Mouse (Mus musculus) megakaryocyte progenitor cell, adult 5-6 weeks (primary cell): ENCODE measurements around the gene Jade3. TPM values are rescaled to one million over a fixed set of nuclear protein-coding genes. Genes with fewer than 3 reads are reported as not detected.

Experiments used
- ATAC-seq: replicated peaks from 2 replicates; pipeline ENCODE4 v1.8.0; 2016; ENCODE audit warnings: mild to moderate bottlenecking, moderate TSS enrichment, inconsistent platforms; ENCODE audit not compliant: poor library complexity
- total RNA-seq, 2 experiments: library from RNA; stranded (forward) in 1 of 2; stranded (reverse) in 1 of 2; fragments of 157-497, 149-512 nt in 1 of 2; fragments of 200-1000 nt in 1 of 2; gene quantifications; 2 replicates each; pipeline versions ENCODE4 v1.2.3 to v1.2.4; 2015 to 2017

Jade3 gene
- total RNA-seq (2015) (13.4 and 15.8 TPM in 2 replicates), total RNA-seq (2017) (12.2 and 13.6 TPM in 2 replicates)

DNA sequence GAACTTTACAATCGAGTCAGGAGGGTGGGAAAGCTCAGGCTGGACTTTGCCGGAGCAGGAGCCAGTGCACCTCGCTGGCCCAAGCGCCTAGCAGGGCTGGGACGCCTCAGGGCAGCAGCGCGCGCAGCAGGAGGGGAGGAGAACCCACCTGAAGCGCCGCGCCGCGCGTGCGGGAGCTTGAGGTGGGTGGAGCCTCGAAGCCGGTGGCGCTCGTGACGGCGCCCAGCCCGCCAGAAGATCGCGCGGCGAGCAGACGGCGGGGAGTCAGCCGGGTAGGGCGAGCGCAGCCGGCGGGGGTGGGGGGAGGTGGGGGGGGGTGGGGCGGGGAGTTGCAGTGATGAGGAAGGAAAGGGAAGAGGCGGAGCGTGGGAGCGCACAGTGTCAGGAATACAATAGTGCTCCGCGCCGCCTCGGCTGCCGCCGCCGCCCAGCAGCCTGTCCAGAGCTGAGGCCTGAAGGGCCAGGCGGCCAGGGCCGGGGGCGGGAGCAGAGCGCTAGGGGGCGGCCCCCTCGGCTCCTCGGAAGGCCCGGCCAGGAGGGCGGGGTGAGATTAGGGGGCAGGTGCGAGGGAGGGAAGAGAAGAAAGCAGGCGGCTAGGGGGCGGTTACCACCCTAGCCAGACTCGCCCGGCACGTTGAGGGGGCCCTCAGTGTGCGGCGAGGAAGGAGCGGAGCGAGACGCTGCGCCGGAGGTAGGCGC is at the start of gene Jade3:
Gene Jade3 (plus strand): TSS at position 549 of the 699 bp plus-strand sequence.
- peak; percentile 87 for ATAC-seq

DNA sequence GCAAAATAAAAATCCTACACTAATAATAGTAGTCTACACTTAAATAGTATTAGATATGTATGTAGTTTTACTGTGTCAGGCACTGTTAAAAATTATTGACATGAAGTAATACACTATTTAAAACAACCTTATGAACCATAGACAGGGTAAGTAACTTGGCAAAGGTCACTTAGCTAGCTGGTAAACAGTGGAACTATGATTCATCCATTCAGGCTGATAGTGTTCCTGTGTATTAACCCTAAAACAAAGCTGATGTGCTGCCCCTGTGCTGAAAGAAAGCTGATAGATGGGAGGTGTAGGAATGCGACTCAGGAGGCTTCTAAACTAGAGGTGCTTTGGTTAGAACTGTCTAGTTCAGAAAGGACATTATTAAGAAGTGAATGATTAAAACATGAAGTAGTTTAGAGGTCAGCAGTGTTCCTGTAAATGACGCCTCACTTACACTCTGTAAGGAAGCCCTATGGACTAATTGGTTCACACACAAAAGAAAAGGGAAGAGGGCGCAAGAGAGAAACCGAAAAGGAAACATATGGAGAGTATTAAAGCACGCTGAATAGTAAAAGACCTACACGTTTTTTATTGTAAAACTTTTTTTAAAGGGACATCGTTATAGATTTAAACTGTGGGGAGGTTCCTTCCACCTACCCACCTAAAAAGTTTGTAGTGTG is 46.0 kb upstream of the Jade3 start:
- ATAC-seq: peak; percentile 80

DNA sequence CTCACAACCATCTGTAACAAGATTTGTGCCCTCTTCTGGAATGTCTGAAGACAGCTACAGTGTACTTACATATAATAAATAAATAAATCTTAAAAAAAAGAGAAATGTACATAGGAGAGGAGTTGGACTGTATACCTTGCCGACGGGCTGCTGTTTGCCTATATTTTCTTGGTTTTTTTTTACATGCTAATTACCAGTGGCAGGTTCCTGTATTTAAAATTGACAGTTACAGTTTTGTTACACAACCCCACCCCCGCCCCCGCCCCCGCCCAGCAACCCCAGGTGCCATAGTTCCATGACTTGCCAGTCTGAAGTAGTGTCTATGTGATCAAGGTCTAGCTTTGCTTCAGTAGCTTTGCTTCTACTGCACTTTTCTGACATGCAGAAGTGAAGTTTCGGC is 43.2 kb upstream of the Jade3 start:
- peak; percentile 34; the same call in 1 of the 2 replicates for ATAC-seq

DNA sequence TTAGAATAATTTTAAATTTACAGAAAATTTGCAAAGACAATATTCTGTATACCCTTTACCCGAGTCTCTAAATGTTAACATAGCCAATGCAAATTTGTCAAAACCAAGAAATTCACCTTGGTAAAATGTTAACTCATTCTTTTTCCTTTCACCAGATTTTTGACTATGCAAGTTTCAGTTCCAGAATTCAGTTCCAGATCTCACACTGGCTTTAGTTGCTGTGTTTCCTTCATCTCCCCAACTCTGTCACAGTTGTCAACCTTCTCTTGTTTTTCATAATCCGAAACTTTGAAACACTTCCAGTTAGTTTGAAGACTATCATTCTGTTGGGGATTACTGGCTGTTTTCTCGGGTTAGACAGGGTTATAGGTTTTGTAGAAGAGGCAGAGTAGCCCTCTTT is 38.5 kb upstream of the Jade3 start:
- ATAC-seq: no peak

DNA sequence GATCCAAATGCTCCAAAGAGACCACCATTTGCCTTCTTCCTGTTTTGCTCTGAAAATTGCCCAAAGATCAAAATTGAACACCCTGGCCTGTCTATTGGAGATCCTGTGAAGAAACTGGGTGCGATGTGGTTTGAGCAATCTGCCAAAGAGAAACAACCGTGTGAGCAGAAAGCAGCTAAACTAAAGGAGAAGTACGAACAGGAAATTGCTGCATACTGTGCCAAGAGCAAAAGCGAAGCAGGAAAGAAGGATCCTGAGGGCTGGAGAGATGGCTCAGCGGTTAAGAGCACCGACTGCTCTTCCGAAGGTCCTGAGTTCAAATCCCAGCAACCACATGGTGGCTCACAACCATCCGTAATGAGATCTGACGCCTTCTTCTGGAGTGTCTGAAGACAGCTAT is 33.5 kb upstream of the Jade3 start:
- peak; percentile 94 for ATAC-seq

DNA sequence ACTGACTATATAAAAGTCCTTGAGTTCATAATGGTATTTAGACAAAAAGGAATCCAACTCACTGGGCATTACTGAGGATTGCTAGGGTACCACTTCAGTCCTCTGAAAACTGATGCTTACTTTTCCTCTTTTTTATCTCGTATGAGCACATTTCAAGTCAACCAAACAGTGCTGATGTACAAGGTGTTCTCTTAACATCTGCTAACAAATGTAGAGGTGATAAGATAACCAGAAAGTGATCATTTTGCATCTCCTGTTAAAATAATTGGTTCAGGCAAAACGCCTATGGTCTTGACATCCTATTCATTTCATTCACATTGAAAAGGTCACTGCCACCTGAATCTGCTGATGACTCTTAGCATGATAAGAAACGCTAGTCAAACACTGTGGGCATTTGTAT is 32.5 kb upstream of the Jade3 start:
- ATAC-seq: no peak

DNA sequence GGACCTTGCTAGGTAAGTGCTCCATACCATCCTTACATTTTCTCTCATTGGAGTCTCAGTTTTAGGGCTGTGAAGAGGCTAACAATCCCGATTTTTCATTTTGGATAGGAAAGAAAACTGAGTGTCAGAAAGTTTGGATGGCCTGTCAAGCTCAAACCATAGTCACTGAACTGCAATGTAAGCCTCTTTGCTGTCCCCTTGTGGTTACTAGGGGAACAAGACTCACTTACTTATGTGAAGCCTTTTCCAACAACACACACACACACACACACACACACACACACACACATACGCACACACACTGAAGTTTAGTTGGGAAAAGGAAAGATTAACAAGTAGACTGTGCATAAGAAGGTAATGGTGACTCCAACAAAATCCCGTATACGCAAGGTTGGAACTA is 21.4 kb upstream of the Jade3 start:
- ATAC-seq: peak; percentile 87

DNA sequence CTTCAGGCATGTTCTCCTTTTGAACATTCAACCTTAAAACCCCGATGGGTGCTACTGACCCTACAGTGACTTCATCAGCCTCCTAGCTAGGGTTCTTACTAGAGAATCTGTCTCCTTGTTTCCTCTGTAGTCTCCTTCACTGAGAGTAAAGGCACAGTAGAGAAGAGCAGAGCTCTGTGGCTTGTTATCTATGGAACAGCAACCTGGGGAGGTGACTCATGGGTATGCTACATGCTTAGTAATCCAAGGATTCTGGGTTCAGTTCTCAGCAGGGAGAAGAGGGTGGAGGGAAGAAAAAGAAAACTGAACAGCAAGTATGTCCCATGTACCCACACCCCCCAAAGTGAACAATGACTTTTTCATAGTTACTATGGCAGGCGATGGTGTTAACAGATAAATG is 18.6 kb upstream of the Jade3 start:
- no peak for ATAC-seq

DNA sequence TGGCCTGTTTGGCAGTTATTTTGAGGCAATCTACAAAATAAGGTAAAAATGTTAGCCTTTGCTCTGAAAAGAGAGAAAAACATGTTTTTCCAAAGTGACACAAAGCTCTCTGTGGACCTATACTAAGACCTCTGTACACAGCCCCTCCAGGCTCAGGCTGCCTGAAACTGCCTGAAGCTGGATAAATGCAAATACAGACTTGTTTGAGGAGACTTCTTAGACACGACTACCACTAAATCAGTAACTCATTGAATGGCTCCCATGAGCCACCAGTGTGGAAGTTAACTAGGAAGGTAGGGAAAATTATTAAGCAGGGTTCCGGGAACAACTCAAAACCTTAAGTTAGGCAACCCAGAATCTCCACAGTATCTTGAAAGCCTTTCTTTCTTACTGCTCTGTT is 17.8 kb upstream of the Jade3 start:
- ATAC-seq: no peak

DNA sequence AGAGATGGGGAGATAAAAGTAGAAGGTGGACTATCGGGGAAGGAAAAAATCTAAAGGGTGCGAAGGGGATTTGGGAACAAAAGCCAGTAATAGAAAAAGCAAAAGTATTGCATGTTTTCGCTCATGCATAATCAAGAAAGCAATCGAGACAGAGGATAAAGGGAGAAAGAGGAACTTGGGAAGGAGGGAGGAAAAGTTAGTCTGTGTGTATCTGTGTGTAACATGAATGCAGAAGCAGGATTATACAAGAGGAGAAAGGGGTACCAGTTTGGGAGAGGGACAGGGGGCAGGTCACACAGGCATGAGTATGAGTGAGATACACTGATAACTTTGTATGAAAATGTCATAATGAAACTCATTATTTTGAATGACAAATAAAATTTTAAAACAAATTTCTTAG is 14.1 kb upstream of the Jade3 start:
- no peak for ATAC-seq

DNA sequence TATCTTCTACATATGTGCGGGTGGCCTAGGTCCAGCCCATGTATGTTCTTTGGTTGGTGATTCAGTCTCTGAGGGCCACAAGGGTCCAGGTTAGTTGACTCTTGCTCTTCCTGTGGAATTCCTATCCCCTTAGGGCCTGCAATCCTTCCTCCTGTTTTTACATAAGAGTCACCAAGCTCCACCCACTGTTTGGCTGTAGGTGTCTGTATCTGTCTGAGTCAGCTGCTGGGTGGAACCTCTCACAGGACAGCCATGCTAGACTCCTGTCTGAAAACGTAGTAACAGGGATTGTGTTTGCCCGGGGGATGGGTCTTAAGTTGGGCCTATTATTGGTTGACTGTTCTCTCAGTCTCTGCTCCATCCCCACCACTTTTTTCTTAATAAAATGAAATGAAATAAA is 13.3 kb upstream of the Jade3 start:
- ATAC-seq: no peak

DNA sequence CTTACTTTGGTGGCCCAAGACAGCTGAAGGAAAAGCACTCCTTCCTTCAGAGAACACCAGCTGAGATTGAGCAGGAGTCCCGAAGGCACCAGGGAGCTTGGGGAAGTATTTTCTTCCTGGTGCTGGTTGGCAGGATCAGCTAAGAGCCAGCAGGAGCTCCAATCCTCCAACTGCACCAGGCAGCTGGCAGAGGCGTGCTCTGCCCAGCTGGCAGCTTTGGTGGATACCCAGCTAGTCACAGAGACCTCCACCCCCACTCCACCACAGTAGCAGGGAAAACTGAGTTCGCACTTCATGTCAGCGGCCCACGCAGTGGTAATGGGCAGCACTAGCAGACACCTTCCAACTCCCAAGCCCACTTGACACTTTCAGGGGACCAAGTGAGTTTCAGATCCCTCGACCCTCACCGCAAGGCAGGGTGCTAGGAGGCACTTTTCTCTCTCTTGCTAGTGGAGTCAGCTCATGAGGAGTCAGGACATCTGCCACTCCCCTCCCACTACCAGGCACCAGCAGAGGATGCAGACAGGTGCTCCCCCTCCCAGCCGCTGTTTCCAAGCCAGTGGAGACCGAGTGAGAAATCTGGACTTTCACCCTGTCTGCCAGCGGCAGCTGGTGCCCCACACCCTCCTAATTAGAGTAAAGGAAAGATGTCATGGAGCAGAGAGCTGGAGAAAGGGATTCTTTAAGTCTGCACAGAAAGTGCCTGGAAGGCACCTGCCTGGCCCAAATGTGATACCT is 10.4 kb upstream of the Jade3 start:
- no peak for ATAC-seq

DNA sequence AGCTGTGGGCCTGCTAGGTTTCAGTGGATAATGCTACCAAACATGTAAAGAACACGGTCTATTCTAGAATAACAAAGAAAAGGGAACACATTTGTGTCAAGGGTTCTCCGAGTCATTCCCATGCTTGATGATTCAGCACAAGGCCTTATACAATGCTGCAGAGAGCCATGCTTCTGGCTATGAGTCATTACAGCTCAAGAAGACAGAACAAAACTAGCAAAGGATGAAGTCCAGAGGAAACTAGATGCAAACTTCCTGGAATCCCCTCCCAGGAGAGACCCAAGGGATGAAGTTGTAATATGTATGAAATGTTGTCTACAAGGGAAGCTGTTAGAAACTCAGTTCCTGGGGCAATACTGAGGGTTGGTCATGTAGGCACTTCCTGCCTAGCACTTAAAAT is 7.0 kb upstream of the Jade3 start:
- no peak for ATAC-seq

DNA sequence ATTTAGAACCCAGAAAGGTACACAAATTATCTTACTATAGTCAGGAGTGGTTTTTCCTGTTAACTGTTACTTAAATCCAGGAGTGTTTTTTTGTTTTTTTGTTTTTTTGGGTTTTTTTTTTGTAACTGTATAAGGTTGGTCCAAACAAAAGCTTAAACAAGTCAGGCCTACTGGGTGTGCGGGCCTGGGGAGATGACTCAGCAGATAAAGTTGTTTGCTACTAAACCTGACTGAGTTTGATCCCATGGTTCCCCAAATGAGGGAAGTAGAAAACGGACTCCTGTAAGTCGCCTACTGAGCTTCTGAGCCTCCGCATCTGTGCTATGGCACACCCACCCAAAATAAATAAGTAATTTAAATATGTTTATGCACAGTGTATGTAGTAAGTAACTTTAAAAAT is 6.0 kb upstream of the Jade3 start:
- no peak for ATAC-seq

DNA sequence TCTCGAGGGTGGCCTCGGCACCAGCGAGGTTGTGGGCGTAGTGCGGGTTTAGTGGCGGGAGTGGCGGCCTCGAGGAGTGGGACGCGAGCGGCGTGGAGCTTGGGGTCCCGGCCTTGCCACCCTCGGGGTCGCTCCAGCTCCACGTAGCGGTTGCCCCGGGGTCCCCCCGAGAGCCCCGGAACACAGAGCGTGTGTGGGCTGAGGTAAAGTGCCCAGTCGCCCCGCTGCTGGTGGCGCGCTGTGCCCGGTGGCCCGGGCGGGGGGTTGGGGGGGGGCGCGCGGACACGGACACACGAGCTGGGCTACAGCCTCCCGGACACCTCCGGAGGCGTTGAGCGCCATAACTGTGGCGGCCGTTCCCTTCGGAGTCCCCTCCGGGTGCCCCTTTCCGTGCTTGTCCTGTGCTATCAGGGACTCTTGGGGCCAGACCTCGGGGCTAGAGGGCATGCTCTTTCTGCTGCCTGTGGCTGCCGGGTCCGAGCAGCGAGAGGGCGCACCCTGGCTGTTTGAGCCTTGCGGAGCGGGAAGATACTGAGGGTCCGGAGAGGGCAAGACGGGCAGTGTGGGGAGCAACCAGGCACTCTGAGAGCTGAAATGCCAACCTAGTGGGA is 456 bp downstream of the Jade3 start:
- ATAC-seq: peak; percentile 40

DNA sequence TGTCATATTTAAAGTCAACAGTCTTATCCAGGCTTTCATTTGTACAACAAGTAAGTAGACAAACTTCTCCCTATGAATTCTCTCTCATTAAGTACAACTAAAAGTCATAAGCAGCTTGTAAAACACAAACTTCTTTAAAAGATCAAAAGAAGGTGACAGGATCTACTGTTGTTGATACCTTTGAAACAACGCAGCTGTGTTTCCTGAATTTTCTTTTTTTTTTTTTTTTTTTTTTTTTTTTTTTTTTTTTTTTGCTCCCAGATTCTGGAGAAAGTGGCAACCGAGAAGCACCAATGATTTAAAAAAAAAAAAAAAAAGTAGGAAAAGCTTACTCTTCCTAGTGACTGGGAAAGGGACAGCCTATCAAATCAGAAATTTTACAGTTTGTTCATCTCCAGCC is 57.7 kb downstream of the Jade3 start:
- no peak for ATAC-seq

DNA sequence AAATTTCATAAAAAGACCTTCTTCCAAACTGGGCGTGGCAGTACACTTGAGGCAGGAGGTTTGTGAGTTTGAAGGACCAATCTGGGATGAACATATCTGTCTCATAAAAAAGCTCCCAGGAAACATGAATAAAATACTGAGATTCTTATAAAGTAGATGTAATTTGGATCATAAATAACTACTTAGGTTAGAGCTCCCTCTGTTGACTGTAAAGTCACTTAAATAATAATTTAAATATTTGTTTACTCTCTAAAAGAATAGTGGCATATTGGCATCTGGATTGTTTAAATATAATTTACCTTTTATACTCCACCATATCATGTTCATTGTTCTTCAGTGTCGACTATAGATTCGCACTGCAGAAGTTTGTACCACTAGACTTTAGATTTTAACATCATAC is 72.2 kb downstream of the Jade3 start:
- no peak for ATAC-seq

DNA sequence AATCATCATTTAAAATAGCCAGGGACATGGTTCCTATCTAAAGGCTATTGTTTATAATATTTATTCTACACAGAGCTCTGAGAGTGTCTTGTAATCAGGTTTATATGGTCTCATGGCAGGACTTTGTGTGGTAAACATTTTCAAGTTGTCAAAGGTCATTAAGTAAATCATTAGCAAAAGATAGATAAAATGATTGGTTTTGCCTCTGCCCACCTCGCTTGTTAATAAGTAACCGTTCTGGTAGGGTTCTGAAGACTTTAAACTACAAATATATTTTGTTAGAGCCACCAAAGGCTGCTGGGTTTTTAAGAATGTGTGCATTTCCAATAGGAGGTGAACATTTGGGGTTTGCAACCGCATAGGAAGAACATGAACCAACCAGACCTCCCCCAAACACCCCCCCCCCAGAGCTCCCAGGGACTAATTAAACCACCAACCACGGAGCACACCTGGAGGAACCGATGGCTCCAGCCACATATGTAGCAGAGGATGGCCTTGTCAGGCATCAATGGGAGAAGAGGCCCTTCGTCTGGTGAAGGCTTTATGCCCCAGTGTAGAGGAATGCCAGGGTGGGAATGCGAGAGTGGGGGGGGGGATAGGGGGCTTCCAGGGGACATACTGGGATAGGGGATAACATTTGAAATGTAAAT is 94.9 kb downstream of the Jade3 start:
- ATAC-seq: no peak

DNA sequence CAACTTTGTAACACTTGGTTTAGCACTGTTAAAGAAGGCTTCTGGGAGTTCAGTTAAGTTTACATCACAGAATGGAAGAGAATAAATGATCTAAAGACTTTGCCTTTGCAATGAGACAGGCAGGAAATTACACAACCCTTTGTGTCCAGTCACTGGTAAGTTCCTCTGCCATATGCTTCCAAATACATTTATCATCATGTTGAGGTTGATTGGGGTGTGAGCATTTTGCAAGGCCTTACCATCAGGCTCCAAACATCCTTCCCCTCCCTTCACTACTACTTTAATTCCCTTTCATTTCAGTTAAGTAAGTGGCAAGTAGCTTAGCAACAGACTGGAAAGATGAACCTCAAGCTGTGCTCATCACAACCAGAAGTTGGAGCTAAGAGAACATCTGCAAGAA is 96.1 kb downstream of the Jade3 start:
- ATAC-seq: peak; percentile 94

DNA sequence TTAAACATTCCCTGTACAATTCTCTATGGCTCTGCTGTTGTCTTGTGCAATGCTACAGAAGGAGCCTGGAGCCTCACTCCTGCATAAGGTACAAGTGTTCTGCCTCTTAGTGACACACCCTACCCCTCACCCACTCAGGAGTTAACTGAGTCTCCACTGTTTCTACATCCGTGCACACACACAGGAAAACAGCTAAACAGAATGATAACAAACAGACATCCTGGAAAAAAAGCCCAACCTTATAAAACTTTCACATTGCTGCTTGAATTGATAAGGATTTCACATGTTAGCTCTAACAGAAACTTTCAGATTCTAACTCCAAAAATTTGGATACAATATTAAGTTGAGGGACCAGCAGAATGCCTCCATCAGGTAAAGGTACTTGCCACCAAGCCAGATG is 107.1 kb downstream of the Jade3 start:
- ATAC-seq: no peak

DNA sequence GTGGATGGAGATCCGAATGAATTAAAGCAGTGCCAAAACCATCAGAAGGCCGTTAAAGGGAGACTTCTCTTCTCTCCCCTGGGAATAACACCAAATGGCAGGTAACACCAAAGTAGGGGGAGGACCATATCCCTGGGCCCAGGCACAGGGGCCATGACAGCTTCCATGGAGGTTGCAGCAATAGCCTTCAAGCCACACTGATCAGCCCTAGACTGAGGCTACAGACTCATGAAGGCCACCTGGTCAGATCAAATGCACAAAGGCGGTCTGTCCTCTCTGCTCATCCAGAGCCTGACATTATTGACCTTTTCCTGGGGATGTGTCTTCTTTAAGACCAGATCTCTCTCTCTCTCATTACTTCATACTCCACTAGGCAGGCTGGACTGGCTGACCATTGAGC is 118.4 kb downstream of the Jade3 start:
- no peak for ATAC-seq
